Mouse (Mus musculus) neural tube, embryonic 14.5 days (tissue): ENCODE measurements around the gene Gm21891. TPM values are rescaled to one million over a fixed set of nuclear protein-coding genes. Genes with fewer than 3 reads are reported as not detected.
"Not testable (repeated sequence)": the region's sequence is repeated elsewhere in the genome, so short reads cannot be mapped to it uniquely, and the experiment has no call there.

Source experiments
- ATAC-seq: fragments of 200-750 bp; cut with Nextera tagmentation; 2 replicates; pipeline ENCODE4 v1.8.0; 2017; ENCODE audit warnings: low read depth, mild to moderate bottlenecking, moderate TSS enrichment, moderate library complexity
- H3K27ac ChIP-seq: fragments of 300-500 bp; sonication (generic); 2 replicates; pipeline ENCODE4 v1.5.1; 2014; ENCODE audit warnings: low read depth, mild to moderate bottlenecking, control low read depth, low read length, moderate library complexity, mixed read lengths
- H3K27me3 ChIP-seq: fragments of 300-500 bp; sonication (generic); 2 replicates; pipeline ENCODE4 v1.6.1; 2014; ENCODE audit warnings: low read length; ENCODE audit not compliant: control insufficient read depth, insufficient read depth
- H3K36me3 ChIP-seq: fragments of 300-500 bp; sonication (generic); 2 replicates; pipeline ENCODE4 v1.6.1; 2014; ENCODE audit warnings: low read length, mixed read lengths; ENCODE audit not compliant: control insufficient read depth, insufficient read depth
- H3K4me1 ChIP-seq: fragments of 300-500 bp; sonication (generic); 2 replicates; pipeline ENCODE4 v1.6.1; 2014; ENCODE audit warnings: low read length; ENCODE audit not compliant: control insufficient read depth, insufficient read depth
- H3K4me2 ChIP-seq: fragments of 300-500 bp; sonication (generic); 2 replicates; pipeline ENCODE4 v1.6.1; 2014; ENCODE audit warnings: mild to moderate bottlenecking, low read depth, low read length, control low read depth
- H3K4me3 ChIP-seq: fragments of 300-500 bp; sonication (generic); 2 replicates; pipeline ENCODE4 v1.5.1; 2014; ENCODE audit warnings: low read depth, low read length, control low read depth, mixed read lengths
- H3K9ac ChIP-seq: fragments of 300-500 bp; sonication (generic); replicated peaks from 2 replicates; pipeline ENCODE4 v1.6.1; 2014; ENCODE audit warnings: low read depth, mild to moderate bottlenecking, control low read depth, low read length, mixed read lengths
- H3K9me3 ChIP-seq: fragments of 300-500 bp; sonication (generic); 2 replicates; pipeline ENCODE4 v1.6.1; 2016; ENCODE audit warnings: low read length; ENCODE audit not compliant: control insufficient read depth
- WGBS: fragments of 180-500 bp; shearing (Covaris S2); extraction: QIAGEN DNeasy Blood & Tissue Kit; methylation state at CpG from one replicate; pipeline ENCODE4 v1.1.7; 2014; 5-methylcytosine and 5-hydroxymethylcytosine counted together
- polyA plus RNA-seq: library from polyadenylated mRNA; unstranded; fragments of >200 nt; fragmentation: Nextera tagmentation; extraction: Ambion mirVana; gene quantifications from 2 replicates; pipeline ENCODE4 v1.2.1, GENCODE M21; 2014

The Gm21891 gene
- not detected in 2 replicates for polyA plus RNA-seq

DNA sequence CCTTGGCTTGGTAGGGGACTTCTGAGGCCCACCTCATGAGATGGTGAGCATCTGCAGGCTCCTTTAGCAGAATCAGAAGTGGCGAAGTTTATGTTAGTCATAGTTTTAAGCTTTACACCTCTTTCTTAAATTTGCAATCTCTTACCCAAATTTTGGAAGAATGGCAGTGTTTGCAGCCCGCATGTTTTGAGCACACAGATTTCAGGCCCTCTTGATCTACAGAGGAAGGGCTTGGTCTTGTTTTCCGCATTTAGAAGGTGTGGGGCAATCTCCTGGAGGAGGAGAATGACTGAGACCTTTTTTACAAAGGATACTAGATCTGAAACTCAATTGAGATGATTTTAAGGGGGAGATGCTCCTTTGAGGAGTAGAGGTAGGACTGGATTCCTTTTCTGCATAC, at the start of gene Gm21891:
Gm21891 (minus strand) TSS at position 101 of the 400 bp plus-strand sequence.
- H3K9ac ChIP-seq, H3K27ac ChIP-seq, H3K27me3 ChIP-seq, H3K4me2 ChIP-seq, H3K4me1 ChIP-seq, H3K9me3 ChIP-seq, H3K4me3 ChIP-seq, ATAC-seq, H3K36me3 ChIP-seq: not testable (repeated sequence)
- WGBS, result no CpG with 5 or more reads among the region's 3 CpGs

DNA sequence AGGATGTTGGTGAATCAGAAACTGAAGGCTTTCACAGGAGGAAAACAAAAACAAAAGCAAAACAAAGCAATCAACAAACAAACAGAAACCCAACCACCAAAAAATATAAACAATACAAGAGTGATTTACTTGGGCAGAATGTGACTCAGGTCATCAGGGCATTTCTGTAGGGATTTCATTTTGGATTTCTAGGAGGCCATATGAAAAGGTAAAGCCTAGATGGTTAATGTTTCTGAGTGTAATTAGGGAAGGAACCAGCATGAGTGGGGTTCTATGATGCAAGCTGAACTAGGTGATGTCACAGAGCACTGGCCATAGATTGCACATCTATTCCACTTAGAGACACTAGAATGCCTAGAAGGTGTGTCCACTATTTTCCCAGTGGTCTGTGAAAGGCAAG, 28.4 kb upstream of the Gm21891 start, which contains the start of gene Gm21425:
Gm21425 (plus strand) TSS at position 301 of the 400 bp plus-strand sequence.
- ATAC-seq, H3K4me1 ChIP-seq, H3K9ac ChIP-seq, H3K4me3 ChIP-seq, H3K9me3 ChIP-seq, H3K4me2 ChIP-seq, H3K27ac ChIP-seq, H3K27me3 ChIP-seq, H3K36me3 ChIP-seq: not testable (repeated sequence)

Other genes starting within 250 kb of the Gm21891 start
- not detected in 2 replicates for gene Gm20807, start 90.6 kb downstream of the Gm21891 start, polyA plus RNA-seq
- gene Gm21425, start 28.5 kb upstream of the Gm21891 start, polyA plus RNA-seq, result not detected in 2 replicates
- not detected in 2 replicates for gene Gm21828, start 90.4 kb upstream of the Gm21891 start, polyA plus RNA-seq
- not detected in 2 replicates for gene Gm21440, start 118.9 kb upstream of the Gm21891 start, polyA plus RNA-seq
- not detected in 2 replicates for gene Gm21454, start 119.0 kb upstream of the Gm21891 start, polyA plus RNA-seq
- not detected in 2 replicates for gene Gm21725, start 215.6 kb upstream of the Gm21891 start, polyA plus RNA-seq